Mouse (Mus musculus) kidney, embryonic 14.5 days (tissue): ENCODE measurements around the gene Arhgap22. TPM values are rescaled to one million over a fixed set of nuclear protein-coding genes. Genes with fewer than 3 reads are reported as not detected.

Experiments used
- ATAC-seq: fragments of 200-750 bp; cut with Nextera tagmentation; 2 replicates; pipeline ENCODE4 v1.8.0; 2017; ENCODE audit warnings: moderate number of reproducible peaks, mild to moderate bottlenecking, moderate TSS enrichment, moderate library complexity; ENCODE audit not compliant: low FRiP score, low TSS enrichment
- H3K27ac ChIP-seq: fragments of 300-500 bp; sonication (generic); 2 replicates; pipeline ENCODE4 v1.5.1; 2014; ENCODE audit warnings: low read depth, mild to moderate bottlenecking, low read length, moderate library complexity, mixed read lengths
- H3K27me3 ChIP-seq: fragments of 300-500 bp; sonication (generic); 2 replicates; pipeline ENCODE4 v1.6.1; 2014; ENCODE audit warnings: mild to moderate bottlenecking, low read length; ENCODE audit not compliant: control insufficient read depth, insufficient read depth
- H3K36me3 ChIP-seq: fragments of 300-500 bp; sonication (generic); 2 replicates; pipeline ENCODE4 v1.6.1; 2014; ENCODE audit warnings: low read length, mixed read lengths; ENCODE audit not compliant: control insufficient read depth, insufficient read depth
- H3K4me1 ChIP-seq: fragments of 300-500 bp; sonication (generic); 2 replicates; pipeline ENCODE4 v1.6.1; 2014; ENCODE audit warnings: low read length, mixed read lengths; ENCODE audit not compliant: control insufficient read depth, insufficient read depth
- H3K4me2 ChIP-seq: fragments of 300-500 bp; sonication (generic); replicated peaks from 2 replicates; pipeline ENCODE4 v1.6.1; 2014; ENCODE audit warnings: low read depth, mild to moderate bottlenecking, low read length
- H3K4me3 ChIP-seq: fragments of 300-500 bp; sonication (generic); 2 replicates; pipeline ENCODE4 v1.5.1; 2014; ENCODE audit warnings: mild to moderate bottlenecking, low read length
- H3K9ac ChIP-seq: fragments of 300-500 bp; sonication (generic); 2 replicates; pipeline ENCODE4 v1.6.1; 2014; ENCODE audit warnings: low read depth, mild to moderate bottlenecking, low read length, moderate library complexity
- H3K9me3 ChIP-seq: fragments of 300-500 bp; sonication (generic); 2 replicates; pipeline ENCODE4 v1.6.1; 2016; ENCODE audit warnings: low read length; ENCODE audit not compliant: control insufficient read depth
- WGBS: fragments of 180-500 bp; shearing (Covaris S2); extraction: QIAGEN DNeasy Blood & Tissue Kit; methylation state at CpG from one replicate; pipeline ENCODE4 v1.1.7; 2014; 5-methylcytosine and 5-hydroxymethylcytosine counted together
- polyA plus RNA-seq: library from polyadenylated mRNA; unstranded; fragments of >200 nt; fragmentation: Nextera tagmentation; extraction: Ambion mirVana; gene quantifications from 2 replicates; pipeline ENCODE4 v1.2.1, GENCODE M21; 2014

Arhgap22 gene
- polyA plus RNA-seq, 1 experiment from 2014 or later = 2.6 TPM

DNA sequence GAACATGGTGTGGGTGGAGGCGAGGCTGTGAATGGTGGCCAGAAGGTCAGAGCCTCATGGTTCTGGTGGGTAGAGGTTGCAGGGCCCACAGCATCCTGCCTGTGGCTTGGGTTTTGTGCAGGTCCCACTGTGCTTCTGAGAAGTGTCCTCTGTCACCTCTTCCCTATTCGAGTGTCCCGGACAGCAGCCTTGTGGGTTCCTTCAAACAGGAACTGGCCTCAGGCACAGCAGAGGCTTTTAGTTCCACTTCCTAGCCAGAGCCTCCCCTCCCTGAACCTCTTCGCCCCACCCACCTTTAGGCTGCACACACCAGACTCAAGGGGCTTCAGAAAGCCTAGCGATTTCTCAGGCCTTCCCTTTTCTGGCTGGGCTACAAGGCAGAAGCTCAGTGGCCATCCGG is 110.7 kb downstream of the Arhgap22 start:
- H3K27ac ChIP-seq = no peak overlapping the region
- H3K4me2 ChIP-seq = no peak overlapping the region
- H3K9ac ChIP-seq = no peak overlapping the region
- peaks cover 16% of the 10 kb centered on the region; the same call in 1 of the 2 replicates for H3K27me3 ChIP-seq
- H3K9me3 ChIP-seq = no peaks in the 10 kb centered on the region
- ATAC-seq = no peak
- no peaks in the 10 kb centered on the region for H3K36me3 ChIP-seq
- WGBS = 74% methylated on average over 6 of the region's 6 CpGs
- H3K4me3 ChIP-seq = no peak overlapping the region
- peaks cover 11% of the 10 kb centered on the region for H3K4me1 ChIP-seq

DNA sequence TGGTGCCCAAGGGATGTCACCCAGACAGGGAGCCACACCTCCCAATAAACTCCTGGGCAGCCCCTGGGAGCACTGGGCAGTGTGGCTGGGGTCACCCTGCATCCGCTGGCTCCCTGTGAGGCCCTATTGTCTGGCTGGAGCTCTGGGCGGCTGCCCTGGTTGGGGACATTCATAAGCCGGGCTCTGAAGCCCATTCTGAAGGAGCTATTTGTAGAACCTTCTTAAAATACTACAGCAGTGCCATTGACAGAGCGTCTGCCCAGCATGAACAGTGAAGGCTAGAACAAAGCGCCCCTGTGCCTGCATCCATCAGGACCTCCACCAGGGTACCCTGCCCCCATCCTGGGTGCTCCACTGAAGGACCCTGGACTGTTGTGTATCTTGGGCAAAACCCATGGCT is 114.5 kb downstream of the Arhgap22 start:
- Histone ChIP-seq H3K27me3 (no peaks in the 10 kb centered on the region), H3K36me3 (no peaks in the 10 kb centered on the region), H3K4me2 (no peak overlapping the region), H3K9ac (no peak overlapping the region), H3K4me3 (no peak overlapping the region), H3K9me3 (no peaks in the 10 kb centered on the region), H3K4me1 (no peaks in the 10 kb centered on the region), H3K27ac (no peak overlapping the region)
- WGBS = 56% methylated on average over 5 of the region's 5 CpGs
- ATAC-seq = no peak

DNA sequence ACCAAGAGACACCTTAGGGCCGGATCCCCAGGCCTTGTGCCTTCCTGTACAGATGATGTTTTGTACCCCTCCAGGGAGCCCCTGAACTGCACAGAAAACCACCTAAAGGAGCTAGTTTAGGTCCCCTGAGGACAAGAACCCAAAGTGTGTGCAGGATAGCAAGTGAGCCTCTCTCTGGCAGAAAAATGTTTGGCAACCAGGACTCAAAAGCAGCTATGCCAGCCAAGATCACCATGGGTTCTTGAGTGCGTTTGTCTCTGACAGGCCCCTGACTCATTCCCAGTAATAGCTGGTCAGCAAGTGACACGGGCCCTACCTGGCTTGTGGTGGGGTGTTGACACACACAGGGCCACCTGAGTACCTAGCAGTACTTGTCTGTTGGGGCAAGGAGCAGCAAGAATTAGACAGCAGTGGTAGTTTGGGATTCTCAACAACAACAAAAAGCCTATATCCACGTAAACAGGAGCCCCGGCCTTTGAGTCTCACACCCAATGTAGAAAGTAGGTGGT is 115.5 kb downstream of the Arhgap22 start:
- 94% methylated on average over 5 of the region's 5 CpGs for WGBS
- Histone ChIP-seq H3K9me3 (0 out of 2 replicates have a peak, but pooled peaks cover 2% of the 10 kb centered on the region), H3K27ac (no peak overlapping the region), H3K4me1 (no peaks in the 10 kb centered on the region), H3K27me3 (no peaks in the 10 kb centered on the region), H3K4me3 (no peak overlapping the region), H3K36me3 (no peaks in the 10 kb centered on the region), H3K9ac (no peak overlapping the region), H3K4me2 (no peak overlapping the region)
- no peak for ATAC-seq

DNA sequence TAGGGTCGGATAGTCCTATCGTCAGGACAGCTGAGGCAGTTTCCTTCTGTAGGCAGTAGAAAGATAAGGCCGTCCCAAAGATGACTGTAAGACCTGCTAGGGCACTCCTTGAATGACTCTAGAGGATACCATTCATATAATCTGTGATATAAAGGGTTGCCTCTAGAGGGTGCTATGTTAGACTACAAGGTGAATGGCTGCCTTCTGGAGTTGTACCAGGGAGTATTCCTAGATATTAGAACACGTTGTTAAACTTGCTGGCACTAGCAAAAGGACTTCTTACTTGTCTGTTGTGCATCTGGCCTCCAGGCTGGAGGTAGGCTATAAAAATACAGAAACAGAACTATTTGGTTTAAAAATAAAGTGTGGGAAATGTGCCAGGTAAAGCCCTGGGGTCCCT is 117.2 kb downstream of the Arhgap22 start:
- Histone ChIP-seq H3K36me3 (no peaks in the 10 kb centered on the region), H3K4me1 (no peaks in the 10 kb centered on the region), H3K27ac (no peak overlapping the region), H3K9ac (no peak overlapping the region), H3K9me3 (0 out of 2 replicates have a peak, but pooled peaks cover 2% of the 10 kb centered on the region), H3K4me3 (no peak overlapping the region), H3K4me2 (no peak overlapping the region), H3K27me3 (no peaks in the 10 kb centered on the region)
- ATAC-seq = no peak
- WGBS = 62% methylated on average over 4 of the region's 4 CpGs

DNA sequence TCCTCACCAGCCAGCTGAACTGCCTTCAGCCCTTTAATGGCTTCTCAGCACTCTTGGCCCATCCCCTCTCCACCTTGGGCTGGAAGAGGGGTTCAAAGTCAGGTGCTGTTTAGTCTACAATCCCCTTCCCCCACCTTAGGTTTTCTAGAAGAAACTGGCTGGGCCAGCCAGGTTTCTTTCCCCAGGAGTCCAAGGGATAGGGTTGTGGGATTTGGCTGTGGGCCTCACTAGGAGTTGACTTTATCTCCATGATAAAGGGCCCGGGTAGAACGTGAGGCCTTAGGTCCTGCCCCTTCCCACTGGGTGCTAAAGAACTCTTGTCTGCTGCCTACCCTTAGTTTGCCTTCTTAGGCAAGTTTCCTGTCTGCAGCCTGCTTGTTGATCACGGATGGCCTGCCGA is 117.8 kb downstream of the Arhgap22 start:
- Histone ChIP-seq H3K4me2 (no peak overlapping the region), H3K9me3 (0 out of 2 replicates have a peak, but pooled peaks cover 2% of the 10 kb centered on the region), H3K4me1 (no peaks in the 10 kb centered on the region), H3K9ac (no peak overlapping the region), H3K36me3 (no peaks in the 10 kb centered on the region), H3K27me3 (no peaks in the 10 kb centered on the region), H3K4me3 (no peak overlapping the region), H3K27ac (no peak overlapping the region)
- no peak for ATAC-seq
- 62% methylated on average over 4 of the region's 4 CpGs for WGBS

DNA sequence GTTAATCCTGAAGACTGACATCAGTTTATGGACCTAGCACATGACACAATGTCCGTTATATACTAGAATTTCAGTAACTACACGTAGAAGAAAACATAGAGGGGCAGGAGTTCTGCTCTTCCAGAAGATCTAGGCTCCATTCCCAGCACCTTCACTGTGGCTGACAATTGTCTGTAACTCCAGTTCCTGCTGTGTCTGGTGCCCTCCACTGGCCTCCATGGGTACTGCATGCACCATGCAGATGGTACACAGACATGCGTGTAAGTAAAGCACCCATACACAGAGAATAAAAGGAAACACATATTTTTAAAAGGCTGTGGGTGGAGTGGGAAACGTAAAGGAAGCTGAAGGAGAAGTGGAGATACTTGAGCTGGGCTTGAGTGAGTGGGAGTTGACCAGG is 120.0 kb downstream of the Arhgap22 start:
- Histone ChIP-seq H3K9me3 (0 out of 2 replicates have a peak, but pooled peaks cover 2% of the 10 kb centered on the region), H3K4me1 (no peaks in the 10 kb centered on the region), H3K4me3 (no peak overlapping the region), H3K4me2 (no peak overlapping the region), H3K27ac (no peak overlapping the region), H3K27me3 (no peaks in the 10 kb centered on the region), H3K36me3 (no peaks in the 10 kb centered on the region), H3K9ac (no peak overlapping the region)
- 80% methylated on average over 4 of the region's 4 CpGs for WGBS
- ATAC-seq = no peak

DNA sequence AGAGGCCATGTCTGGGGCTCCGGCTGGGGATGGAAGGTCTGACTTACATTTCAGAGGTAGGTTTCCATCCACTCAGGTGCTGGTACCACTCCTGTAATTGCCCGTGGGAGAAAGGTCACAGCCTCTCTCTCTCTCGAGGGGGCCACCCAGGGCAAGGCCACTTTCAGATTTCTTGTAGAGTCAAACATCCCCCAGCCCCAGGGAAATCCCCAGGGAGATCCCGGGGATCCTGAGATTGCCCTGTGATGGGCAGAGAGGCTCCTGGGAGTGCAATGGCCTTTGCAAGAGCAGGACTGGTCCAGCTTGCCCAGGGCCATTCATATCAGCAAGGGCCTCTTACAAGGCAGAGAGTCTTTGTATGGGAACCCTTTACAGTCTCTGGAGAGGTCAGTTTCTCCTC is 120.6 kb downstream of the Arhgap22 start:
- Histone ChIP-seq H3K27me3 (no peaks in the 10 kb centered on the region), H3K4me2 (no peak overlapping the region), H3K4me1 (no peaks in the 10 kb centered on the region), H3K36me3 (no peaks in the 10 kb centered on the region), H3K9ac (no peak overlapping the region), H3K4me3 (no peak overlapping the region), H3K9me3 (0 out of 2 replicates have a peak, but pooled peaks cover 2% of the 10 kb centered on the region), H3K27ac (no peak overlapping the region)
- 75% methylated on average over 4 of the region's 4 CpGs for WGBS
- no peak for ATAC-seq

DNA sequence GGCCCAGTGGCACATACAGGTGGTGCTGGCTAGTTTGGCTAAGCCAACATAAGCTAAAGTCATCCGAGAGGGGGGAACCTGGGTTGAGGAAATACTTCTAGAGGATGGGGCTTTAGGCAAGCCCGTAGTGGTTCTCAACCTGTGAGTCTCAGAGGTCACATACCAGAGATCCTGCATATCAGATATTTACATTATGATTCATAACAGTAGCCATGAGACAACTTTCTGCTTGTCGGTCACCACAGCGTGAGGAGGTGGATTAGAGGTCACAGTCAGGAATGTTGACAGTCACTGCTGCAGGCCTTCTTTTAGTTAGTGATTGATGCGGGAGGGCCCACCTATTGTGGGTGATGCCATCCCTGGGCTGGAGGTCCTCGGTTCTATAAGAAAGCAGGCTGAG is 121.9 kb downstream of the Arhgap22 start:
- 0 out of 2 replicates have a peak, but pooled peaks cover 2% of the 10 kb centered on the region for H3K9me3 ChIP-seq
- no peak overlapping the region for H3K27ac ChIP-seq
- H3K4me2 ChIP-seq = no peak overlapping the region
- no peaks in the 10 kb centered on the region for H3K36me3 ChIP-seq
- no peaks in the 10 kb centered on the region for H3K4me1 ChIP-seq
- no peak overlapping the region for H3K4me3 ChIP-seq
- WGBS = 64% methylated on average over 6 of the region's 6 CpGs
- H3K27me3 ChIP-seq = no peaks in the 10 kb centered on the region
- H3K9ac ChIP-seq = no peak overlapping the region
- ATAC-seq = no peak

DNA sequence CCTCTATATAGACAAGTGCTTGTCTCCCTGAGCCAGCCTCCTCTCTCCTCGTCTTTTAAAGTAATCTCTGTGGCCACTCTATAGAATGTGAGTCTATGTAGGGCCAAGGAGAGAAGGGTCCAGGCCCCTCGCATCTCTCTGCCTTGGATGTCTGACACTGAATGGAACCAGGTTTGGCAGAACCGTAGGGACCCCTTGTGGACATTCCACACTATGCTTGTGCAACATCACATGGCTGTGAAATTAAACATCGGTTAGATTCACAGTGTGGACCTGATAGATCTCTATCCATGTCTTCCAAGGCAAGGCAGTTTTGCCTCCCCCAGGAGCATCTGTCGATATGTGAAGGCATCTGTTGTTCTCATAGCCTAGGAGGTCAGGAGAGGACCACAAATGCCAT is 124.9 kb downstream of the Arhgap22 start:
- H3K27me3 ChIP-seq = no peaks in the 10 kb centered on the region
- 69% methylated on average over 5 of the region's 5 CpGs for WGBS
- H3K4me3 ChIP-seq = no peak overlapping the region

More for the DNA sequence above, 124.9 kb downstream of the Arhgap22 start:
- H3K4me1 ChIP-seq = no peaks in the 10 kb centered on the region
- no peaks in the 10 kb centered on the region for H3K36me3 ChIP-seq
- 0 out of 2 replicates have a peak, but pooled peaks cover 2% of the 10 kb centered on the region for H3K9me3 ChIP-seq
- no peak overlapping the region for H3K9ac ChIP-seq
- no peak overlapping the region for H3K27ac ChIP-seq
- ATAC-seq = no peak
- H3K4me2 ChIP-seq = no peak overlapping the region
